Mouse (Mus musculus) myocyte (in vitro differentiated cells): ENCODE results near the gene Syngr2.

ENCODE experiments used
- CEBPB ChIP-seq: IDR thresholded peaks from 2 replicates; pipeline ENCODE4 v1.6.1; 2011; ENCODE audit warnings: mild to moderate bottlenecking, moderate library complexity; ENCODE audit not compliant: poor library complexity, insufficient read depth, severe bottlenecking
- E2F4 ChIP-seq: IDR thresholded peaks from one replicate; pipeline ENCODE4 v1.6.1; 2011; ENCODE audit warnings: mild to moderate bottlenecking, control low read depth, moderate library complexity; ENCODE audit not compliant: insufficient read depth
- MYOD1 ChIP-seq, 3 experiments: IDR thresholded peaks; one replicate each; pipeline ENCODE4 v1.6.1; 2011; ENCODE audit warnings: control low read depth in 2 of 3, low read depth in 2 of 3, mild to moderate bottlenecking in 2 of 3, moderate library complexity in 1 of 3; ENCODE audit not compliant: insufficient read length in 2 of 3, control insufficient read depth in 1 of 3
- POLR2A ChIP-seq: IDR thresholded peaks from one replicate; pipeline ENCODE4 v1.6.1; 2011; ENCODE audit warnings: low read depth, mild to moderate bottlenecking, control low read depth, moderate library complexity; ENCODE audit not compliant: insufficient read length
- POLR2AphosphoS2 ChIP-seq: IDR thresholded peaks from one replicate; pipeline ENCODE4 v1.6.1; 2011; ENCODE audit warnings: low read depth, control low read depth; ENCODE audit not compliant: insufficient read length
- REST ChIP-seq: IDR thresholded peaks from one replicate; pipeline ENCODE4 v1.6.1; 2011; ENCODE audit warnings: mild to moderate bottlenecking, control low read depth, moderate library complexity; ENCODE audit not compliant: insufficient read depth, insufficient read length
- SRF ChIP-seq: IDR thresholded peaks from one replicate; pipeline ENCODE4 v1.6.1; 2011; ENCODE audit warnings: low read depth; ENCODE audit not compliant: control insufficient read depth, insufficient read length
- TCF12 ChIP-seq: IDR thresholded peaks from one replicate; pipeline ENCODE4 v1.6.1; 2011; ENCODE audit warnings: mild to moderate bottlenecking, control low read depth; ENCODE audit not compliant: poor library complexity, insufficient read depth, severe bottlenecking
- USF1 ChIP-seq: IDR thresholded peaks from one replicate; pipeline ENCODE4 v1.6.1; 2011; ENCODE audit warnings: low read depth, mild to moderate bottlenecking, control low read depth, moderate library complexity

- TF ChIP-seq POLR2A: no peak
- TF ChIP-seq E2F4: no peak
- TF ChIP-seq USF1: no peak
- no peak for TF ChIP-seq REST
- no peak for TF ChIP-seq MYOD1 (IDR thresholded peaks at IDR 0.05; ENCODE audit: control insufficient read depth in 1 of 3, insufficient read length in 2 of 3, low read depth in 2 of 3)
- no peak for TF ChIP-seq POLR2AphosphoS2
- TF ChIP-seq TCF12: no peak
- no peak for TF ChIP-seq CEBPB
- TF ChIP-seq SRF: no peak
Measured at GRCm38 (mm10) chr11:117813867-117814266, 4.4 kb downstream of the Syngr2 start.
